Mouse (Mus musculus) brain, embryonic 14.5 days (tissue): ENCODE results near the gene Sp9.

Experiments used
- CTCF ChIP-seq: fragments of 200-500 bp; IDR thresholded peaks from 2 replicates; pipeline ENCODE4 v1.5.1; 2012; ENCODE audit warnings: inconsistent platforms, mild to moderate bottlenecking, moderate library complexity, borderline replicate concordance; ENCODE audit not compliant: insufficient read depth, insufficient read length; ENCODE audit errors: extremely low read depth
- POLR2A ChIP-seq: fragments of 200-500 bp; IDR thresholded peaks from 2 replicates; pipeline ENCODE4 v1.6.1; 2012; ENCODE audit warnings: mild to moderate bottlenecking, inconsistent platforms, borderline replicate concordance; ENCODE audit not compliant: poor library complexity, insufficient read depth, insufficient read length, severe bottlenecking; ENCODE audit errors: extremely low read depth

GRCm38 (mm10) chr2:73277021-73277708 is 5.4 kb downstream of the Sp9 start:
- TF ChIP-seq CTCF (no peak), POLR2A (no peak)
